ENCODE assay signal across 27 mouse cellular contexts in the genomic region with DNA sequence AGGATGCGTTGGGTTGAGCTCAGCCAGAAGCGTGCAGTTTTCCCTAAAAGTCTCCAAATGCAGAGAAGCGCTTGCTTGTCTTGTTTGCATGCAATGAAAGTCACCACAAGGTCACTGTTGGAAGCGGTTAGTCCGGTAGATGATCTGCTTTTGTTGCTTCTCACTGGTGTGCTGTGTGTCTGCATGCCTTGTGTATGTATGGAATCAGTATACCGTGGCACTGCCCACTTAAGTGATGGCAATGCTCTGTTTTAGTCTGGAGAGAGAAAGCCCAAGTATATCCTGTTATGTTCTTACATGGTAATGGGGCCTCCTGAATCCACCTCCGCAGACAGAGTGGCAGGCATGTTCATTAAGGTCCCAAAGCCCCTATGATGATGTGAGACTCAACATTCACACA.
A peak's percentile ranks its signal among the peaks of the same experiment; 100 is the strongest.
DNase-seq lines count a peak whose midpoint lies in the region; ATAC-seq and TF ChIP-seq lines count a peak whose summit lies in the region.
"Had no signal": no experiment of that assay in that cellular context is flagged by ENCODE, and none has a peak within 500 bp of the region (broad histone marks: within the 10 kb centered on the region; RNA-seq: fewer than 3 reads in every experiment).

No protein-coding gene starts in this region.

- no peak overlapping the region for H3K4me2 ChIP-seq in hindbrain, embryonic 12.5 days (replicated peaks)
- no peak overlapping the region for H3K4me2 ChIP-seq in hindbrain, embryonic 14.5 days (replicated peaks)
- H3K4me2 ChIP-seq in hindbrain, postnatal 0 days (ENCODE audit: low read depth, low read length), result no peak overlapping the region
- H3K4me2 ChIP-seq in neural tube, embryonic 14.5 days (ENCODE audit: low read depth, low read length), result peak overlapping the region; percentile 11; the same call in 1 of the 2 replicates
- no peak overlapping the region for H3K4me2 ChIP-seq in intestine, embryonic 15.5 days (replicated peaks)
- H3K4me2 ChIP-seq: embryonic facial prominence, embryonic 13.5 days; heart, embryonic 15.5 days; limb, embryonic 13.5 days; liver, embryonic 11.5 days; lung, embryonic 15.5 days had no signal

- TF ChIP-seq CTCF in hindbrain, postnatal 0 days (IDR thresholded peaks at IDR 0.05; ENCODE audit: low read depth), result no peak

- no peaks in the 10 kb centered on the region for H3K36me3 ChIP-seq in hindbrain, embryonic 12.5 days
- no peaks in the 10 kb centered on the region for H3K36me3 ChIP-seq in hindbrain, embryonic 10.5 days
- H3K36me3 ChIP-seq in hindbrain, embryonic 14.5 days (replicated peaks; ENCODE audit: control insufficient read depth, insufficient read depth), result no peaks in the 10 kb centered on the region
- H3K36me3 ChIP-seq in hindbrain, postnatal 0 days (ENCODE audit: insufficient read depth, low read length), result no peaks in the 10 kb centered on the region
- no peaks in the 10 kb centered on the region for H3K36me3 ChIP-seq in neural tube, embryonic 14.5 days (ENCODE audit: control insufficient read depth, insufficient read depth, low read length)
- H3K36me3 ChIP-seq in intestine, embryonic 15.5 days, result no peaks in the 10 kb centered on the region
- H3K36me3 ChIP-seq: embryonic facial prominence, embryonic 13.5 days; forebrain, embryonic 10.5 days; heart, embryonic 10.5 days; heart, embryonic 15.5 days; limb, embryonic 13.5 days; lung, embryonic 15.5 days had no signal

- no peak overlapping the region for H3K9ac ChIP-seq in hindbrain, embryonic 12.5 days
- no peak overlapping the region for H3K9ac ChIP-seq in hindbrain, embryonic 14.5 days
- H3K9ac ChIP-seq in hindbrain, postnatal 0 days (replicated peaks; ENCODE audit: low read length), result no peak overlapping the region
- no peak overlapping the region for H3K9ac ChIP-seq in neural tube, embryonic 14.5 days (replicated peaks; ENCODE audit: low read depth, low read length)
- H3K9ac ChIP-seq in intestine, embryonic 15.5 days, result no peak overlapping the region
- H3K9ac ChIP-seq: embryonic facial prominence, embryonic 13.5 days; forebrain, postnatal 0 days; heart, embryonic 15.5 days; limb, embryonic 13.5 days; lung, embryonic 15.5 days had no signal

- H3K9me3 ChIP-seq in hindbrain, embryonic 12.5 days (replicated peaks), result no peaks in the 10 kb centered on the region
- H3K9me3 ChIP-seq in hindbrain, embryonic 10.5 days, result no peaks in the 10 kb centered on the region
- no peaks in the 10 kb centered on the region for H3K9me3 ChIP-seq in hindbrain, embryonic 14.5 days (ENCODE audit: control insufficient read depth, low read length)
- no peaks in the 10 kb centered on the region for H3K9me3 ChIP-seq in hindbrain, postnatal 0 days (ENCODE audit: low read length)
- no peaks in the 10 kb centered on the region for H3K9me3 ChIP-seq in neural tube, embryonic 14.5 days (ENCODE audit: control insufficient read depth, low read length)
- no peaks in the 10 kb centered on the region for H3K9me3 ChIP-seq in intestine, embryonic 15.5 days
- H3K9me3 ChIP-seq: embryonic facial prominence, embryonic 13.5 days; forebrain, embryonic 10.5 days; heart, embryonic 10.5 days; heart, embryonic 15.5 days; limb, embryonic 13.5 days; lung, embryonic 15.5 days had no signal

- ATAC-seq in hindbrain, embryonic 12.5 days (ENCODE audit: low FRiP score), result no peak
- no peak for ATAC-seq in hindbrain, embryonic 14.5 days (ENCODE audit: low FRiP score)
- ATAC-seq in hindbrain, postnatal 0 days, result no peak
- ATAC-seq in neural tube, embryonic 14.5 days (ENCODE audit: low read depth), result peak; percentile 49; the same call in 1 of the 2 replicates
- no peak for ATAC-seq in intestine, embryonic 15.5 days
- ATAC-seq: forebrain, postnatal 0 days; Patski had no signal

- no peaks in the 10 kb centered on the region for H3K27me3 ChIP-seq in hindbrain, embryonic 12.5 days
- no peaks in the 10 kb centered on the region for H3K27me3 ChIP-seq in hindbrain, embryonic 10.5 days (ENCODE audit: insufficient read depth, poor library complexity, severe bottlenecking)
- H3K27me3 ChIP-seq in hindbrain, embryonic 14.5 days (ENCODE audit: control insufficient read depth, insufficient read depth, low read length), result no peaks in the 10 kb centered on the region
- H3K27me3 ChIP-seq in hindbrain, postnatal 0 days (ENCODE audit: insufficient read depth, low read length), result no peaks in the 10 kb centered on the region
- no peaks in the 10 kb centered on the region for H3K27me3 ChIP-seq in neural tube, embryonic 14.5 days (ENCODE audit: control insufficient read depth, insufficient read depth, low read length)
- H3K27me3 ChIP-seq in intestine, embryonic 15.5 days (replicated peaks), result no peaks in the 10 kb centered on the region
- H3K27me3 ChIP-seq: embryonic facial prominence, embryonic 13.5 days; heart, embryonic 15.5 days; lung, embryonic 15.5 days had no signal

- no peak for DNase-seq in hindbrain, embryonic 10.5 days (ENCODE audit: low spot score)
- DNase-seq in hindbrain, embryonic 14.5 days (ENCODE audit: low spot score), result no peak
- DNase-seq in hindbrain, postnatal 0 days (ENCODE audit: low spot score), result no peak
- no peak for DNase-seq in lung, postnatal 25 days (ENCODE audit: low spot score)
- DNase-seq: adrenal gland, postnatal 10 days; cerebellum, adult 9-10 months; forebrain, postnatal 0 days; gastrocnemius, postnatal 14 days; kidney, adult 2 months; kidney, postnatal 36 days; lung, postnatal 36 days; right cerebral cortex, postnatal 4 days; thymus, adult 18-20 months; thymus, postnatal 36 days had no signal

- no peaks in the 10 kb centered on the region for H3K4me1 ChIP-seq in hindbrain, embryonic 12.5 days
- H3K4me1 ChIP-seq in hindbrain, embryonic 10.5 days (replicated peaks), result no peaks in the 10 kb centered on the region
- H3K4me1 ChIP-seq in hindbrain, embryonic 14.5 days (replicated peaks; ENCODE audit: control insufficient read depth, insufficient read depth, low read length), result peaks cover 9% of the 10 kb centered on the region; the same call in 1 of the 2 replicates
- H3K4me1 ChIP-seq in hindbrain, postnatal 0 days (ENCODE audit: insufficient read depth, low read length), result no peaks in the 10 kb centered on the region
- H3K4me1 ChIP-seq in neural tube, embryonic 14.5 days (ENCODE audit: control insufficient read depth, insufficient read depth, low read length), result peaks cover 12% of the 10 kb centered on the region; the same call in 1 of the 2 replicates
- H3K4me1 ChIP-seq in intestine, embryonic 15.5 days (replicated peaks), result no peaks in the 10 kb centered on the region
- H3K4me1 ChIP-seq: embryonic facial prominence, embryonic 13.5 days; forebrain, embryonic 10.5 days; heart, embryonic 10.5 days; heart, embryonic 15.5 days; lung, embryonic 15.5 days had no signal

- no peak overlapping the region for H3K4me3 ChIP-seq in hindbrain, embryonic 12.5 days
- no peak overlapping the region for H3K4me3 ChIP-seq in hindbrain, embryonic 10.5 days
- H3K4me3 ChIP-seq in hindbrain, embryonic 14.5 days (replicated peaks; ENCODE audit: low read length), result no peak overlapping the region
- H3K4me3 ChIP-seq in hindbrain, postnatal 0 days (ENCODE audit: low read length), result no peak overlapping the region
- H3K4me3 ChIP-seq in neural tube, embryonic 14.5 days (ENCODE audit: low read depth, low read length), result no peak overlapping the region
- no peak overlapping the region for H3K4me3 ChIP-seq in intestine, embryonic 15.5 days (replicated peaks)
- H3K4me3 ChIP-seq: embryonic facial prominence, embryonic 13.5 days; forebrain, embryonic 10.5 days; heart, embryonic 10.5 days; heart, embryonic 15.5 days; layer of hippocampus, adult 2 months; limb, embryonic 13.5 days; lung, embryonic 15.5 days had no signal

- H3K27ac ChIP-seq in hindbrain, embryonic 12.5 days, result 0 out of 2 replicates have a peak overlapping the region, but pooled peaks have one; percentile 52
- H3K27ac ChIP-seq in hindbrain, embryonic 10.5 days, result no peak overlapping the region
- H3K27ac ChIP-seq in hindbrain, embryonic 14.5 days, result peak overlapping the region; percentile 71
- H3K27ac ChIP-seq in hindbrain, postnatal 0 days, result peak overlapping the region; percentile 15; the same call in 1 of the 2 replicates
- peak overlapping the region; percentile 39; the same call in 1 of the 2 replicates for H3K27ac ChIP-seq in neural tube, embryonic 14.5 days (ENCODE audit: low read depth, low read length)
- no peak overlapping the region for H3K27ac ChIP-seq in intestine, embryonic 15.5 days
- H3K27ac ChIP-seq: embryonic facial prominence, embryonic 13.5 days; forebrain, embryonic 10.5 days; heart, embryonic 10.5 days; heart, embryonic 15.5 days; layer of hippocampus, adult 2 months; limb, embryonic 13.5 days; lung, embryonic 15.5 days; stomach, postnatal 0 days had no signal

- WGBS in hindbrain, embryonic 12.5 days, result 87% methylated on average over 7 of the region's 7 CpGs
- WGBS in hindbrain, embryonic 10.5 days, result 91% methylated on average over 7 of the region's 7 CpGs
- WGBS in hindbrain, embryonic 14.5 days, result 59% methylated on average over 7 of the region's 7 CpGs
- 66% methylated on average over 7 of the region's 7 CpGs for WGBS in hindbrain, postnatal 0 days
- WGBS in neural tube, embryonic 14.5 days, result 50% methylated on average over 7 of the region's 7 CpGs
- WGBS in intestine, embryonic 15.5 days, result 63% methylated on average over 7 of the region's 7 CpGs

Comparison
In these comparisons a context has a peak if more than half of its experiments do, and no peak if none do; other contexts are left out.
1. H3K27ac ChIP-seq: peak in hindbrain, embryonic 12.5 days (single experiment), hindbrain, embryonic 14.5 days (single experiment), hindbrain, postnatal 0 days (single experiment) and neural tube, embryonic 14.5 days (single experiment); none in hindbrain, embryonic 10.5 days (single experiment) and intestine, embryonic 15.5 days (single experiment).